Mouse (Mus musculus) intestine, embryonic 14.5 days (tissue): ENCODE results near the gene Mif. TPM values are rescaled to one million over a fixed set of nuclear protein-coding genes. Genes with fewer than 3 reads are reported as not detected.

Source experiments
- ATAC-seq: fragments of 200-750 bp; cut with Nextera tagmentation; replicated peaks from 2 replicates; pipeline ENCODE4 v1.8.0; 2017; ENCODE audit warnings: low read depth, moderate number of reproducible peaks, moderate TSS enrichment, moderate library complexity; ENCODE audit not compliant: low FRiP score, low TSS enrichment
- DNase-seq: peaks from one replicate; pipeline ENCODE4 v3.0.0-alpha.2; 2018; ENCODE audit warnings: low spot score
- H3K27ac ChIP-seq: fragments of 300-500 bp; sonication (generic); 2 replicates; pipeline ENCODE4 v1.5.1; 2014; ENCODE audit warnings: low read depth, mild to moderate bottlenecking, control low read depth
- H3K27me3 ChIP-seq: fragments of 300-500 bp; sonication (generic); replicated peaks from 2 replicates; pipeline ENCODE4 v1.6.1; 2014; ENCODE audit warnings: low read length, control low read depth; ENCODE audit not compliant: control insufficient read depth, insufficient read depth
- H3K36me3 ChIP-seq: fragments of 300-500 bp; sonication (generic); 2 replicates; pipeline ENCODE4 v1.6.1; 2014; ENCODE audit warnings: low read length, control low read depth; ENCODE audit not compliant: control insufficient read depth, insufficient read depth
- H3K4me1 ChIP-seq: fragments of 300-500 bp; sonication (generic); replicated peaks from 2 replicates; pipeline ENCODE4 v1.6.1; 2014; ENCODE audit warnings: low read length, control low read depth, mixed read lengths; ENCODE audit not compliant: control insufficient read depth, insufficient read depth
- H3K4me2 ChIP-seq: fragments of 300-500 bp; sonication (generic); 2 replicates; pipeline ENCODE4 v1.6.1; 2014; ENCODE audit warnings: low read length
- H3K4me3 ChIP-seq: fragments of 300-500 bp; sonication (generic); 2 replicates; pipeline ENCODE4 v1.5.1; 2014; ENCODE audit warnings: low read depth, low read length, control low read depth, mixed read lengths
- H3K9ac ChIP-seq: fragments of 300-500 bp; sonication (generic); 2 replicates; pipeline ENCODE4 v1.6.1; 2014; ENCODE audit warnings: mild to moderate bottlenecking, low read length
- H3K9me3 ChIP-seq: fragments of 300-500 bp; sonication (generic); 2 replicates; pipeline ENCODE4 v1.6.1; 2016; ENCODE audit warnings: low read length, control low read depth; ENCODE audit not compliant: control insufficient read depth
- WGBS: fragments of 180-500 bp; shearing (Covaris S2); extraction: QIAGEN DNeasy Blood & Tissue Kit; methylation state at CpG from one replicate; pipeline ENCODE4 v1.1.7; 2014; 5-methylcytosine and 5-hydroxymethylcytosine counted together
- polyA plus RNA-seq: library from polyadenylated mRNA; unstranded; fragments of >200 nt; fragmentation: Nextera tagmentation; extraction: Ambion mirVana; gene quantifications from 2 replicates; pipeline ENCODE4 v1.2.1, GENCODE M21; 2014

Gene Mif
- polyA plus RNA-seq, 1 experiment from 2014 or later: 3,193 TPM

GRCm38 (mm10) chr10:75837248-75837759 lies 22.7 kb downstream of the Mif start, which contains the start of gene Gstt2:
Gene Gstt2 (minus strand): TSS chr10:75837424.
- peak within 1 kb of the TSS; percentile 56 for H3K9ac ChIP-seq
- H3K36me3 ChIP-seq: no peaks in the 10 kb centered on the region
- H3K4me2 ChIP-seq: peak within 1 kb of the TSS; percentile 68
- peak; percentile 91 for DNase-seq
- no peaks in the 10 kb centered on the region for H3K9me3 ChIP-seq
- peak within 1 kb of the TSS; percentile 84 for H3K27ac ChIP-seq
- H3K27me3 ChIP-seq: no peaks in the 10 kb centered on the region
- ATAC-seq: peak; percentile 73
- WGBS: under 1% methylated on average over 21 of the region's 21 CpGs
- H3K4me3 ChIP-seq: peak within 1 kb of the TSS; percentile 46
- H3K4me1 ChIP-seq: peaks cover 33% of the 10 kb centered on the region

GRCm38 (mm10) chr10:75835761-75836531 lies 24.1 kb downstream of the Mif start:
- H3K4me1 ChIP-seq: peaks cover 33% of the 10 kb centered on the region
- no peak for DNase-seq
- ATAC-seq: no peak; the same call in 1 of the 2 replicates

GRCm38 (mm10) chr10:75835307-75835706 lies 24.7 kb downstream of the Mif start:
- peak; percentile 78 for DNase-seq
- Histone ChIP-seq H3K9me3 (no peaks in the 10 kb centered on the region), H3K4me2 (peak overlapping the region; percentile 74), H3K27me3 (no peaks in the 10 kb centered on the region), H3K27ac (no peak overlapping the region), H3K9ac (0 out of 2 replicates have a peak overlapping the region, but pooled peaks have one; percentile 10), H3K36me3 (no peaks in the 10 kb centered on the region), H3K4me3 (peak overlapping the region; percentile 33), H3K4me1 (peaks cover 33% of the 10 kb centered on the region)
- 2% methylated on average over 10 of the region's 10 CpGs for WGBS
- ATAC-seq: peak; percentile 59

More at GRCm38 (mm10) chr10:75835761-75836531, 24.1 kb downstream of the Mif start:
- Histone ChIP-seq H3K27me3 (no peaks in the 10 kb centered on the region), H3K4me2 (peak overlapping the region; percentile 74), H3K9ac (no peak overlapping the region), H3K36me3 (no peaks in the 10 kb centered on the region), H3K9me3 (no peaks in the 10 kb centered on the region), H3K4me3 (0 out of 2 replicates have a peak overlapping the region, but pooled peaks have one; percentile 33), H3K27ac (0 out of 2 replicates have a peak overlapping the region, but pooled peaks have one; percentile 84)
- 15% methylated on average over 9 of the region's 10 CpGs for WGBS

GRCm38 (mm10) chr10:75834721-75835120 lies 25.3 kb downstream of the Mif start:
- peak overlapping the region; percentile 30; the same call in 1 of the 2 replicates for H3K27ac ChIP-seq
- H3K4me3 ChIP-seq: peak overlapping the region; percentile 33
- no peak for DNase-seq
- no peaks in the 10 kb centered on the region for H3K27me3 ChIP-seq
- H3K9me3 ChIP-seq: no peaks in the 10 kb centered on the region
- ATAC-seq: no peak
- peak overlapping the region; percentile 46 for H3K9ac ChIP-seq
- no peaks in the 10 kb centered on the region for H3K36me3 ChIP-seq
- 12% methylated on average over 9 of the region's 9 CpGs for WGBS
- H3K4me1 ChIP-seq: peaks cover 33% of the 10 kb centered on the region
- peak overlapping the region; percentile 74 for H3K4me2 ChIP-seq

- Histone ChIP-seq H3K36me3 (no peaks in the 10 kb centered on the region), H3K9me3 (no peaks in the 10 kb centered on the region), H3K27ac (peak overlapping the region; percentile 30; the same call in 1 of the 2 replicates), H3K4me1 (peaks cover 33% of the 10 kb centered on the region), H3K4me3 (peak overlapping the region; percentile 33), H3K4me2 (peak overlapping the region; percentile 74), H3K27me3 (no peaks in the 10 kb centered on the region), H3K9ac (peak overlapping the region; percentile 46)
- ATAC-seq: peak; percentile 21; the same call in 1 of the 2 replicates
- peak; percentile 89 for DNase-seq
- WGBS: 1% methylated on average over 21 of the region's 21 CpGs
Observed at GRCm38 (mm10) chr10:75834250-75834649, 25.8 kb downstream of the Mif start.

- 7% methylated on average over 21 of the region's 21 CpGs for WGBS
- H3K27ac ChIP-seq: peak overlapping the region; percentile 22; the same call in 1 of the 2 replicates
- H3K4me1 ChIP-seq: peaks cover 33% of the 10 kb centered on the region
Observed at GRCm38 (mm10) chr10:75833456-75834080, 26.5 kb downstream of the Mif start.

GRCm38 (mm10) chr10:75832272-75832895 lies 27.7 kb downstream of the Mif start:
- Histone ChIP-seq H3K9me3 (no peaks in the 10 kb centered on the region), H3K4me3 (no peak overlapping the region), H3K4me2 (no peak overlapping the region), H3K36me3 (no peaks in the 10 kb centered on the region), H3K27ac (no peak overlapping the region), H3K27me3 (no peaks in the 10 kb centered on the region), H3K4me1 (peaks cover 25% of the 10 kb centered on the region), H3K9ac (no peak overlapping the region)
- 65% methylated on average over 13 of the region's 13 CpGs for WGBS
- DNase-seq (peak; percentile 62), ATAC-seq (no peak)

More at GRCm38 (mm10) chr10:75833456-75834080, 26.5 kb downstream of the Mif start:
- H3K9me3 ChIP-seq: no peaks in the 10 kb centered on the region
- peak overlapping the region; percentile 33 for H3K4me3 ChIP-seq
- peak overlapping the region; percentile 46 for H3K9ac ChIP-seq
- peak overlapping the region; percentile 74 for H3K4me2 ChIP-seq
- no peak for DNase-seq
- no peaks in the 10 kb centered on the region for H3K36me3 ChIP-seq
- H3K27me3 ChIP-seq: no peaks in the 10 kb centered on the region
- no peak for ATAC-seq

GRCm38 (mm10) chr10:75830275-75830670 lies 29.8 kb downstream of the Mif start:
- H3K27me3 ChIP-seq: no peaks in the 10 kb centered on the region
- no peak for DNase-seq
- H3K4me2 ChIP-seq: no peak overlapping the region
- H3K9ac ChIP-seq: no peak overlapping the region
- H3K4me3 ChIP-seq: no peak overlapping the region
- H3K9me3 ChIP-seq: no peaks in the 10 kb centered on the region
- no peaks in the 10 kb centered on the region for H3K36me3 ChIP-seq
- WGBS: 92% methylated on average over 2 of the region's 2 CpGs
- H3K27ac ChIP-seq: no peak overlapping the region
- ATAC-seq: no peak
- peaks cover 13% of the 10 kb centered on the region for H3K4me1 ChIP-seq
